Mouse (Mus musculus) spleen, adult 2 months (tissue): ENCODE measurements at regions not wholly inside any gene's neighbourhood (a gene's known extent, or its start where the extent isn't known, plus 50 kb on each side); places are given as distances from the start of the nearest gene placed in this dataset.

ENCODE experiments used
- DNase-seq, 2 experiments: peaks; one replicate each; pipeline versions ENCODE4 v3.0.0 to v3.0.0-alpha.2; 2012 to 2021; ENCODE audit warnings: low spot score in 2 of 2, low read depth in 1 of 2
- H3K27ac ChIP-seq: fragments of 200-500 bp; 2 replicates; pipeline ENCODE4 v1.5.1; 2012; ENCODE audit warnings: low read length, inconsistent platforms; ENCODE audit not compliant: insufficient read depth
- H3K27me3 ChIP-seq: fragments of 200-500 bp; 2 replicates; pipeline ENCODE4 v1.6.1; 2012; ENCODE audit warnings: mild to moderate bottlenecking, moderate library complexity, low read length, inconsistent platforms; ENCODE audit not compliant: control insufficient read depth, insufficient read depth
- H3K36me3 ChIP-seq: fragments of 200-500 bp; 2 replicates; pipeline ENCODE4 v1.6.1; 2012; ENCODE audit warnings: mild to moderate bottlenecking, low read length, inconsistent platforms; ENCODE audit not compliant: control insufficient read depth, insufficient read depth
- H3K4me1 ChIP-seq: fragments of 200-500 bp; 2 replicates; pipeline ENCODE4 v1.6.1; 2011; ENCODE audit warnings: inconsistent platforms; ENCODE audit not compliant: control insufficient read depth, insufficient read depth, insufficient read length
- H3K4me3 ChIP-seq: fragments of 200-500 bp; 2 replicates; pipeline ENCODE4 v1.5.1; 2011; ENCODE audit warnings: mild to moderate bottlenecking, inconsistent platforms; ENCODE audit not compliant: insufficient read depth, insufficient read length; ENCODE audit errors: extremely low read depth
- CTCF ChIP-seq: fragments of 200-500 bp; IDR thresholded peaks from 2 replicates; pipeline ENCODE4 v1.5.1; 2011; ENCODE audit warnings: mild to moderate bottlenecking, inconsistent platforms; ENCODE audit not compliant: insufficient read depth, insufficient read length, insufficient replicate concordance; ENCODE audit errors: extremely low read depth
- POLR2A ChIP-seq: fragments of 200-500 bp; IDR thresholded peaks from 2 replicates; pipeline ENCODE4 v1.6.1; 2011; ENCODE audit warnings: low read depth, low read length, inconsistent platforms
- WGBS: fragments of 180-500 bp; shearing (Covaris S2); methylation state at CpG from one replicate; pipeline ENCODE4 v1.1.7; 2018; 5-methylcytosine and 5-hydroxymethylcytosine counted together

GRCm38 (mm10) chr17:4867083-4867482 lies 127.0 kb upstream of the Arid1b start:
- H3K27ac ChIP-seq: no peak overlapping the region
- no peaks in the 10 kb centered on the region for H3K4me1 ChIP-seq
- WGBS: 89% methylated on average over 5 of the region's 5 CpGs
- no peaks in the 10 kb centered on the region for H3K27me3 ChIP-seq
- TF ChIP-seq POLR2A (no peak), CTCF (no peak)
- no peak overlapping the region for H3K4me3 ChIP-seq
- DNase-seq: no peak
- H3K36me3 ChIP-seq: no peaks in the 10 kb centered on the region

GRCm38 (mm10) chr17:4867754-4868445 lies 126.2 kb upstream of the Arid1b start:
- no peak for DNase-seq
- TF ChIP-seq CTCF: no peak
- TF ChIP-seq POLR2A: no peak
- H3K4me1 ChIP-seq: no peaks in the 10 kb centered on the region
- no peak overlapping the region for H3K4me3 ChIP-seq
- no peaks in the 10 kb centered on the region for H3K36me3 ChIP-seq
- H3K27ac ChIP-seq: no peak overlapping the region
- H3K27me3 ChIP-seq: no peaks in the 10 kb centered on the region
- 58% methylated on average over 9 of the region's 9 CpGs for WGBS

DNA sequence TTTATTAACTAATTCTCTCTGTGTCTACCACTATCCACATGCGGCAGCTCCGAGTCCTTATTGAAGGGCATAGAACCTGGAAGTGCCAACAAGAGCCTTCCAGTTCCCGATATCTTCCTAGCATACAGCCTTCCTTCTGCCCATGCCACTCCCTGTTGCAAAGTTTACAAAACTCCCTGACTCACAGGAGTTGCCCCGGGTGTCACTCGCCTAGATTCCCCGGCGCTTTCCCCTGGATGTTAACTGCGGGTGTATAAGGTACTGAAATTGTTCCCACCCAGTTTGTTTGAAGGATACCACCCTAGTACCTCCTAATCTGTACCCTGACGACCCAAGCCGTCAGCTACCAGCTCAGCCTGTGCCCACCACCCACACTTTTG lies 125.7 kb upstream of the Arid1b start:
- no peaks in the 10 kb centered on the region for H3K27me3 ChIP-seq
- no peak for DNase-seq
- 88% methylated on average over 10 of the region's 10 CpGs for WGBS

DNA sequence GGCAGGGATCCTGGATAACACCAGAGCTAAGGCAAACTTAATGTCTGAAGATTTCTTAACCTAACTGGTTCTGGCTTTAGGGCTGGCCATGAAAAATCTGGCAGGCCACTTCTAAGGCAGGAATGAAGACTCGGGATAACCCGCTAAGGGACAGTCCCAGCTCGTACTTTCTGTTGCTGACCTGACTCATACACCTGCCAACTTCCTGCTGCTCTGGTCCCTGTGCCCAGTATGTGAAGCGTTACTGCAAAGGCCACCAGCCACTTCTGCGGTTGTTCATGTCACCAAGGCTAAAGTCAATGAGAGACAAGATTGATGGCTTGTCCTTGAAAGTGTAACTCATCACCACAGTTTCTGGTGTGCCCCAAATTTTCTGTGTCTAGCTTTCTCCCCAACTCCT lies 125.3 kb upstream of the Arid1b start:
- WGBS: 82% methylated on average over 5 of the region's 5 CpGs
- no peak for DNase-seq
- TF ChIP-seq POLR2A: no peak
- no peak for TF ChIP-seq CTCF

More for the DNA sequence above, 125.7 kb upstream of the Arid1b start:
- Histone ChIP-seq H3K4me3 (no peak overlapping the region), H3K4me1 (no peaks in the 10 kb centered on the region), H3K36me3 (no peaks in the 10 kb centered on the region), H3K27ac (no peak overlapping the region; the same call in 1 of the 2 replicates)
- TF ChIP-seq POLR2A (no peak), CTCF (no peak)

GRCm38 (mm10) chr17:4871267-4871666 lies 122.9 kb upstream of the Arid1b start:
- Histone ChIP-seq H3K36me3 (no peaks in the 10 kb centered on the region), H3K4me3 (no peak overlapping the region), H3K27ac (no peak overlapping the region), H3K4me1 (no peaks in the 10 kb centered on the region), H3K27me3 (no peaks in the 10 kb centered on the region)
- no peak for DNase-seq
- WGBS: 80% methylated on average over 2 of the region's 2 CpGs
- no peak for TF ChIP-seq CTCF
- TF ChIP-seq POLR2A: no peak

More for the DNA sequence above, 125.3 kb upstream of the Arid1b start:
- H3K4me3 ChIP-seq: no peak overlapping the region
- no peak overlapping the region for H3K27ac ChIP-seq
- H3K36me3 ChIP-seq: no peaks in the 10 kb centered on the region
- no peaks in the 10 kb centered on the region for H3K4me1 ChIP-seq
- H3K27me3 ChIP-seq: no peaks in the 10 kb centered on the region

DNA sequence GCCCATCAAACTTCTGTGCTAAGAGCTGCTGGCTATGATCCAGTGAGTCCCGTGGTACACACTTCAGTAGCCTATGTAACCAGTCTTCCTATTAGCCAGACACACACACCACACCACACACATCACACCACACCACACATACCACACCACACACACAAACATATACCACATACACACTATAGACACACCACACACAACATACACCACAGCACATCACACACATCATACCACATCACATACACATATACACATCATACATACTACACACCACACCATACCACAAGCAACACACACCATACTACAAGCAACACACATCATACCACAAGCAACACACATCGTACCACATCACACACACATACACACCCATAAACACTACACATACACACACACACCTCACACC lies 119.7 kb upstream of the Arid1b start:
- Histone ChIP-seq H3K4me1 (no peaks in the 10 kb centered on the region), H3K36me3 (no peaks in the 10 kb centered on the region), H3K27ac (no peak overlapping the region), H3K4me3 (no peak overlapping the region), H3K27me3 (no peaks in the 10 kb centered on the region)
- WGBS: 83% methylated on average over 2 of the region's 2 CpGs
- DNase-seq: no peak
- TF ChIP-seq CTCF (no peak), POLR2A (no peak)
